Mouse (Mus musculus) myocyte (in vitro differentiated cells): Measurements from ENCODE around the gene Cbx7. TPM values are rescaled to one million over a fixed set of nuclear protein-coding genes. Genes with fewer than 3 reads are reported as not detected.
"Not testable (repeated sequence)": the region's sequence is repeated elsewhere in the genome, so short reads cannot be mapped to it uniquely, and the experiment has no call there.

Source experiments
- H3K27me3 ChIP-seq: one replicate; pipeline ENCODE4 v1.6.1; 2011; ENCODE audit not compliant: control insufficient read depth, insufficient read depth, insufficient read length
- H3K36me3 ChIP-seq: one replicate; pipeline ENCODE4 v1.6.1; 2011; ENCODE audit not compliant: control insufficient read depth, insufficient read depth
- H3K4me2 ChIP-seq: one replicate; pipeline ENCODE4 v1.6.1; 2011; ENCODE audit warnings: low read depth, control low read depth
- H3K4me3 ChIP-seq: one replicate; pipeline ENCODE4 v1.5.1; 2011; ENCODE audit warnings: mild to moderate bottlenecking, control low read depth, moderate library complexity
- H3K79me2 ChIP-seq: one replicate; pipeline ENCODE4 v1.6.1; 2011; ENCODE audit not compliant: control insufficient read depth, insufficient read depth
- H3ac ChIP-seq: one replicate; pipeline ENCODE4 v1.6.1; 2011; ENCODE audit not compliant: control insufficient read depth, insufficient read length
- CEBPB ChIP-seq: IDR thresholded peaks from 2 replicates; pipeline ENCODE4 v1.6.1; 2011; ENCODE audit warnings: mild to moderate bottlenecking, moderate library complexity; ENCODE audit not compliant: poor library complexity, insufficient read depth, severe bottlenecking
- E2F4 ChIP-seq: IDR thresholded peaks from one replicate; pipeline ENCODE4 v1.6.1; 2011; ENCODE audit warnings: mild to moderate bottlenecking, control low read depth, moderate library complexity; ENCODE audit not compliant: insufficient read depth
- MAX ChIP-seq: IDR thresholded peaks from one replicate; pipeline ENCODE4 v1.6.1; 2011; ENCODE audit warnings: low read depth, mild to moderate bottlenecking, control low read depth
- MYOD1 ChIP-seq, 3 experiments: IDR thresholded peaks; one replicate each; pipeline ENCODE4 v1.6.1; 2011; ENCODE audit warnings: control low read depth in 2 of 3, low read depth in 2 of 3, mild to moderate bottlenecking in 2 of 3, moderate library complexity in 1 of 3; ENCODE audit not compliant: insufficient read length in 2 of 3, control insufficient read depth in 1 of 3
- MYOG ChIP-seq, 3 experiments: IDR thresholded peaks; one replicate each; pipeline ENCODE4 v1.6.1; 2011; ENCODE audit warnings: control low read depth in 2 of 3, low read depth in 2 of 3, mild to moderate bottlenecking in 2 of 3; ENCODE audit not compliant: insufficient read length in 2 of 3, control insufficient read depth in 1 of 3, insufficient read depth in 1 of 3
- POLR2A ChIP-seq: IDR thresholded peaks from one replicate; pipeline ENCODE4 v1.6.1; 2011; ENCODE audit warnings: low read depth, mild to moderate bottlenecking, control low read depth, moderate library complexity; ENCODE audit not compliant: insufficient read length
- POLR2AphosphoS2 ChIP-seq: IDR thresholded peaks from one replicate; pipeline ENCODE4 v1.6.1; 2011; ENCODE audit warnings: low read depth, control low read depth; ENCODE audit not compliant: insufficient read length
- REST ChIP-seq: IDR thresholded peaks from one replicate; pipeline ENCODE4 v1.6.1; 2011; ENCODE audit warnings: mild to moderate bottlenecking, control low read depth, moderate library complexity; ENCODE audit not compliant: insufficient read depth, insufficient read length
- SRF ChIP-seq: IDR thresholded peaks from one replicate; pipeline ENCODE4 v1.6.1; 2011; ENCODE audit warnings: low read depth; ENCODE audit not compliant: control insufficient read depth, insufficient read length
- TCF12 ChIP-seq: IDR thresholded peaks from one replicate; pipeline ENCODE4 v1.6.1; 2011; ENCODE audit warnings: mild to moderate bottlenecking, control low read depth; ENCODE audit not compliant: poor library complexity, insufficient read depth, severe bottlenecking
- TCF3 ChIP-seq: IDR thresholded peaks from one replicate; pipeline ENCODE4 v1.6.1; 2011; ENCODE audit warnings: low read depth, control low read depth; ENCODE audit not compliant: insufficient read length
- USF1 ChIP-seq: IDR thresholded peaks from one replicate; pipeline ENCODE4 v1.6.1; 2011; ENCODE audit warnings: low read depth, mild to moderate bottlenecking, control low read depth, moderate library complexity
- polyA plus RNA-seq: library from polyadenylated mRNA; unstranded; fragments of >200 nt; fragmentation: generic; extraction: Trizol; gene quantifications from one replicate; pipeline ENCODE4 v1.2.1, GENCODE M21; 2012; ENCODE audit warnings: missing spikeins

Cbx7 gene
- polyA plus RNA-seq, 1 experiment: 4.7 TPM

GRCm38 (mm10) chr15:79917111-79917720, 53.7 kb downstream of the Cbx7 start:
- TF ChIP-seq POLR2AphosphoS2 (no peak), TCF3 (no peak), MYOD1 (IDR thresholded peaks at IDR 0.05; ENCODE audit: control insufficient read depth in 1 of 3, insufficient read length in 2 of 3, low read depth in 2 of 3) (no peak), E2F4 (no peak), MYOG (IDR thresholded peaks at IDR 0.05; ENCODE audit: control insufficient read depth in 1 of 3, insufficient read depth in 1 of 3, insufficient read length in 2 of 3, low read depth in 2 of 3) (no peak), POLR2A (no peak), REST (no peak), TCF12 (no peak), CEBPB (no peak)
- no peaks in the 10 kb centered on the region for H3K79me2 ChIP-seq
- no peak overlapping the region for H3K4me3 ChIP-seq
- H3K36me3 ChIP-seq: no peaks in the 10 kb centered on the region
- H3ac ChIP-seq: no peak overlapping the region
- no peaks in the 10 kb centered on the region for H3K27me3 ChIP-seq
- no peak overlapping the region for H3K4me2 ChIP-seq

- TF ChIP-seq CEBPB (no peak), TCF12 (no peak), POLR2AphosphoS2 (no peak), MAX (no peak), REST (no peak), TCF3 (no peak), E2F4 (no peak), MYOD1 (IDR thresholded peaks at IDR 0.05; ENCODE audit: control insufficient read depth in 1 of 3, insufficient read length in 2 of 3, low read depth in 2 of 3) (no peak), POLR2A (no peak), SRF (no peak), MYOG (IDR thresholded peaks at IDR 0.05; ENCODE audit: control insufficient read depth in 1 of 3, insufficient read depth in 1 of 3, insufficient read length in 2 of 3, low read depth in 2 of 3) (no peak), USF1 (no peak)
- H3K36me3 ChIP-seq: no peaks in the 10 kb centered on the region
- H3K27me3 ChIP-seq: no peaks in the 10 kb centered on the region
Observed at GRCm38 (mm10) chr15:79916150-79916549, 54.8 kb downstream of the Cbx7 start.

GRCm38 (mm10) chr15:79914357-79914756, 56.6 kb downstream of the Cbx7 start:
- Histone ChIP-seq H3K4me2 (no peak overlapping the region), H3K79me2 (no peaks in the 10 kb centered on the region), H3ac (no peak overlapping the region), H3K4me3 (no peak overlapping the region), H3K27me3 (no peaks in the 10 kb centered on the region), H3K36me3 (no peaks in the 10 kb centered on the region)
- no peak for TF ChIP-seq USF1
- peak; percentile 87 for TF ChIP-seq TCF12
- TF ChIP-seq REST: no peak
- peak; percentile 82 for TF ChIP-seq TCF3
- no peak for TF ChIP-seq MAX
- no peak for TF ChIP-seq E2F4
- no peak for TF ChIP-seq CEBPB
- TF ChIP-seq POLR2A: no peak
- peak; percentile 75 to 93 (median 92) for TF ChIP-seq MYOD1 (IDR thresholded peaks at IDR 0.05; ENCODE audit: control insufficient read depth in 1 of 3, insufficient read length in 2 of 3, low read depth in 2 of 3)
- TF ChIP-seq SRF: peak; percentile 73
- TF ChIP-seq POLR2AphosphoS2: peak; percentile 62
- TF ChIP-seq MYOG (IDR thresholded peaks at IDR 0.05; ENCODE audit: control insufficient read depth in 1 of 3, insufficient read depth in 1 of 3, insufficient read length in 2 of 3, low read depth in 2 of 3): peak; percentile 76 to 98 (median 97)

More at GRCm38 (mm10) chr15:79916150-79916549, 54.8 kb downstream of the Cbx7 start:
- Histone ChIP-seq H3K4me3 (no peak overlapping the region), H3K4me2 (no peak overlapping the region), H3ac (no peak overlapping the region), H3K79me2 (no peaks in the 10 kb centered on the region)

DNA sequence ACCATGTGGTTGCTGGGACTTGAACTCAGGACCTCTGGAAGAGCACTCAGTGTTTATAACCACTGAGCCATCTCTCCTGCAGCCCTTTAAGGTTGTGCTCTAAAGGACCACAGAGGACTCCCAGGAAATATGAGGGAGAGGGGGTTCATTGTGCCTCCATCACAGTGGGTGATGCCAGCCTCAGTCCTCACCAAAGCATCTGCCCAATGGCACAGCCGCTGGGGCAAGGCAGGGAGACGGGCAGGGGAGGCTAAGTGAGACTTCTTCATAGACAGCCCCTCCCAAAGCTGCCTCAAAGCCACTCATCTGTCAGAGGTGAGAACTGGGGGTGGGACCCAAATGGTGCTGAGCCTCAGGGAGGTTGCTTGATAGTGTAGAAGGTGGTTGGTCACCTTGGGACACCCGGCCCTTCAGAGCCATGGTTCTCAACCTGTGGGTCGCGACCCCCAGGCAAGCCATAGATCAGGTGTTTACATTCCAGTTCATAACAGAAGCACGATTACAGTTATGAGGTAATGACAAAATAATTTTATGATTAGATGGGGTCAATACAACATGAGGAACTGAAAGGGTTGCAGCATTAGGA, 57.1 kb downstream of the Cbx7 start:
- Histone ChIP-seq H3K4me3 (no peak overlapping the region), H3K36me3 (no peaks in the 10 kb centered on the region), H3K27me3 (no peaks in the 10 kb centered on the region), H3K79me2 (no peaks in the 10 kb centered on the region), H3ac (no peak overlapping the region), H3K4me2 (no peak overlapping the region)
- TF ChIP-seq CEBPB (no peak), REST (no peak), MYOD1 (IDR thresholded peaks at IDR 0.05; ENCODE audit: control insufficient read depth in 1 of 3, insufficient read length in 2 of 3, low read depth in 2 of 3) (no peak), TCF3 (no peak), TCF12 (no peak), E2F4 (no peak)

GRCm38 (mm10) chr15:79911339-79911738, 59.6 kb downstream of the Cbx7 start:
- H3ac ChIP-seq: no peak overlapping the region
- H3K27me3 ChIP-seq: no peaks in the 10 kb centered on the region
- TF ChIP-seq CEBPB: no peak
- TF ChIP-seq TCF12: no peak
- no peak for TF ChIP-seq REST
- no peak overlapping the region for H3K4me3 ChIP-seq
- H3K4me2 ChIP-seq: no peak overlapping the region
- no peaks in the 10 kb centered on the region for H3K79me2 ChIP-seq
- peaks cover 3% of the 10 kb centered on the region for H3K36me3 ChIP-seq

GRCm38 (mm10) chr15:79910812-79911211, 60.1 kb downstream of the Cbx7 start:
- H3ac ChIP-seq, H3K27me3 ChIP-seq, H3K79me2 ChIP-seq, H3K4me3 ChIP-seq, H3K4me2 ChIP-seq, H3K36me3 ChIP-seq: not testable (repeated sequence)

DNA sequence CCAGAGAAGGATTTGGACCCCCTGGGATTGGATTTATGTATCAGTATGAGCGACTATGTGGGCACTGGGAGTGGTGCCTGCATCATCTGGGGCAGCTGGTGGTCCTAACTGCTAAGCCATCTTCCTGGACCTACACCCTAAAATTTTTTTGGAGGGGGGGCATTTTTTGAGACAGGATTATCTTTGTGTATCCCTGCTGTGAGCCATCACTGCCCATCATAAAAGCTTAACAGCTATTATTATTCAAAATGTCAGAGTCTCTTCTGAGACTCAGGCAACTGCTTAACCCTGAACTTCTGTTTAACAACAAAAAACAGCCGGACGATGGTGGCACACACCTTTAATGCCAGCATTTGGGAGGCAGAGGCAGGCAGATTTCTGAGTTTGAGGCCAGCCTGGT, 61.9 kb downstream of the Cbx7 start:
- H3K79me2 ChIP-seq, H3K4me2 ChIP-seq, H3ac ChIP-seq, H3K4me3 ChIP-seq, H3K27me3 ChIP-seq, H3K36me3 ChIP-seq: not testable (repeated sequence)
